Mouse (Mus musculus) adrenal gland, postnatal 10 days (tissue): Measurements from ENCODE around the gene Psmc3ip. TPM values are rescaled to one million over a fixed set of nuclear protein-coding genes. Genes with fewer than 3 reads are reported as not detected.

Experiments used
- DNase-seq: peaks from one replicate; pipeline ENCODE4 v3.0.0; 2021; ENCODE audit warnings: mixed read lengths
- total RNA-seq, 2 experiments: library from RNA; stranded (reverse); gene quantifications; 2 replicates each; pipeline ENCODE4 v1.2.3; 2021

Psmc3ip gene
- total RNA-seq, 2 experiments from 2014 or later: 6.6 to 7.1 TPM

DNA sequence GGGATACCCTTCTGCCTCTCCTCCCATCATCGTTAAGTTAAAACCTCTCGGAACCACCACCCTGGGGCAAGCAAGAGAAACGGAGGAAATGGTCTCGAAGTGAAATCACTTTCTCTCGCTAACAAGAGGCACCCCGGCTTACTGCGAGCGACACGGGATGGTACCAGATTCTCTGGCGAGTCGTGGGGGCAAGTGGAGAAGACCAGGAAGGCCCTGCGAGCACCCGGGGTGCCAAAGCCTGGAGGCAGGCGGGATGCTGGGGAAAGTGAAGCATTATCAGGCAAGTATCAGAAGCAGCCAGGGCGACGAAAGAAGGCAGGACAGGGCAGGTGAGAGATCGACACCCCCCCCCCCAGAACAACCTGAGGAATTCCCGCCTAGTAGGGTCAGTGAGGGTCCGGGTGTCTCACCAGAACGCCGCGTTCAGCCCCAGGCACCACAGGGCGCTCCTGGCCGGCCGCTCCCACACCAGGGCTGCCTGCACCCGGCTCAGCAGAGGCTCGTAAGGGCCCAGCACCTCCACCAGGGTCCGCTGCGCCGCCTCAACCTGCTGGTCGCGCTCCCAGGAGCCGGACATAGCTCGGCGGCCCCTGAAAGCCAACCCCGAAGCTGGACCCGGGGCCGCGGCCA is 24.0 kb upstream of the Psmc3ip start:
- DNase-seq: no peak

DNA sequence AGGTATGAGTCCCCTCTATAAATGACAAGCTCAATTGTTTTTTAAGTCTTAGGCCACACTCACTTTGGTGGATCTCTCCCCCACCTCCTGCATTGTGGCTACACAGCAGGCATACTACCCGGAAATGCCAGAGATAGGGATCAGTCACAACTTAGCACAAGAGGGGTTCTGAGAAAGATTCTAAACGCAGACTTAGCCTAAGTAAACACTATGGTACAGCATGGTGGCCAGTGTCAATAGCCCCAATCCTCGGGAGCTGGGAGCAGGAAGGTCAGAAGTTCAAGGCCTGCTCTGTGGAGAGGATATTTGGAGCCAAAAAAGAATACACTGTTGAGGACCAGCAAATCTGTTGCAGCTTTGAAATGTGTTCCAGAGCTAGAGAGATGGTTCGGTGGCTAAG is 22.9 kb upstream of the Psmc3ip start:
- no peak for DNase-seq

DNA sequence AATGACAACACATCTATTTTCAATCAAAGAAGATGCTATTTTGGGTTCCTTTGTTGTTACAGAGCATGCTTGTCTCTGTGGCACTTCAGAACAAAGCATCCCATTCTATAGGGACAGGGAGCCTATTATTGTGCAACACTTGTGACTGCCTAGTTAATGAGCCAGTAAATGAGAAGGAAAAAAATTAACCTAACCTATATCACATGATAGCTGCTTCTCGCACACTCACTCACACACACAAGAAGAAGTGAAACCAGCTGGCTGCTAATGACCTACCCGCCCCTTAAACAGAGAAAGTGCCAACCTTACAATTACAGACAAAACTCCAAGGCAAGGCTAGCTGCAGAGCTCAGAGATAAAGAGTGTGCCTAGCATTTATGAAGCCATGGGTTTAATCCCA is 20.3 kb upstream of the Psmc3ip start:
- no peak for DNase-seq

DNA sequence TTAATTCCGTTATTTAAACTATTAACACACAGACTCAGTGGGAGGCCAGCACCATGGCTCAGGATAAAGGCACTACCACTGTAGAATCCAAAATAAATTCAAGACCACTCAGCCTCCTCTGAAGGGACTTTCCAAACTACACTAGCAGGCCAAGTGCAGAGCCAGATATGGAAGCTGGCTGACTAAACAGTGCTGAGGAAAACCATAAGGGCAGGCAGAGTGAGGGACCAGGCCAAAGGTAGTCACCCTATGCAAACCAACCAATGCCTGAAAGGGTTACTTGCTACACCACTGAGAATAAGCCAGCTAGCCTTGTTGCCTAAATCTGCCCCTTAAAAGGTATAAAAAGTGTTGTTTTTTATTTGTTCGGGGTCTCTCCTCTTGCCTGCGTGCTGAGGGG is 16.9 kb upstream of the Psmc3ip start:
- DNase-seq: no peak

DNA sequence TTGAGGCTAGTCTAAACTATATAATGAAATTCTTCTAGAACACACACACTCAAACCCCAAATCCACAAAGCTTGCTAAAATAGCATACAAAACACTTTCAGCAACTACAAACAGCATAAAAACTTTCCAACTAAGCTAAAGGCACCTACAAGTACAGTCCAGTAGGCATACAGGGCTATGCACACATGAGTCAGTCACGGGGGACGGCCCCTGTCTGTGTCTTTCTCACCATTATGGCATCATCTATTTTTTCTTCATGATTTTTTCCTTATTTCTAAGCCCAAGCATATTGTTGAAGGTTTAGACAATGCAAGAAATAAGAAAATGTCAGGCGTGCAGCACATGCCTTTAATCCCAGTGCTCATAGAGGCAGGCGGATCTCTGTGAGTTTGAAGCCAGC is 15.9 kb upstream of the Psmc3ip start:
- DNase-seq: no peak

DNA sequence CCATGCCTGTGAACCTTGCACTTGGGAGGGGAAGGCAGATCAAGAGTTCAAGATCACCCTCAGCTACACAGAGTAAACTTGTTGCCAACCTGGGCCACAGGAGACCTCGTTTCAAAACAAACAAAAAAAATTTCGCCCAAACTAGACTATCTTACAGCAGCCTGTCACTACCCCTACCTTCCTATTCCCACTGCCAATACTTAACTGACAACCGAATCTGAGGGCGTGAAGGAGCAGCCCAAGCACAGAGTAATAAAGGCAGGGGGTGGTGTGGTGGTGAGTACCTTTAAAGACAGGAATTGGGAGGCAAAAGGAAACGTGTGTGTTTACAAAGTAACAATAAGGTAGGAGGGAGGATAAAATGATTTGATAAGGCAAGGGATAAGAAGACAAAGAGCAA is 15.5 kb upstream of the Psmc3ip start:
- no peak for DNase-seq

DNA sequence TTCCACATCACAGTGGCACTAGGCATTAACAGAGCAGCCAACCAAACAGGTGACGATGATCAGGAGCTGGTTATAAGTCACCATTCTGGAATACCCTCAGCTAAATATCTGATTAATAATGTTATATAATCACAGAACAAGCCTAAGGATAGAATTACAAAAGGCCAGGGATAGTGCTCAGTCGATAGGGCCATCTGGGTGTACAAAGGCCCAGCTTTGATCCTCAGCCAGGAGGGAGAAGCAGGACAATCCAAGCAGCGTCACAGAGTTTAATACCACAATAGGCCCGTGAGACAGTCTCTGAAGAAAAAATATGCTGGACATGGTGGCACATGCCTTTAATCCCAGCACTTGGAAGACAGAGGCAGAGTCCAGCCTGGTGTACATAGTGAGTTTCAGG is 14.1 kb upstream of the Psmc3ip start:
- no peak for DNase-seq

DNA sequence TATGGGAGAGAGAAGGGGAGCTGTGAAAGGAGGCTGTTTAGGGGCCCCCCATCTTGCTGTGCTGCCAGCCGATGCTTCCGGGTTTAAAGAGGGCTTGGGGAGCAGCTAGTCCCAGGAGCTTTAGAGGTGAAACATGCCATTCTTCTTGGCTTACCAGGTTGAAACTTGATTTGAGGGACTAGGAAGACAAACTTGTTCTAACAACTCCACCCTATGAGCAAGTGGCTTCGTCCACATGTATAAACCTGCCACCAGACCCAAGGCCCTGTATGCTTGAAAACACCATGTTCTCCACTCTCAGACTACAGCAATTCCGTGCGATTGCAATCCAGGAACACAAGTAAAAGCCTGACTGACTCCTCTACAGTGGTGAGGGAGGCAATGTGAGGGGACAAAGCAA is 7.8 kb upstream of the Psmc3ip start:
- no peak for DNase-seq

DNA sequence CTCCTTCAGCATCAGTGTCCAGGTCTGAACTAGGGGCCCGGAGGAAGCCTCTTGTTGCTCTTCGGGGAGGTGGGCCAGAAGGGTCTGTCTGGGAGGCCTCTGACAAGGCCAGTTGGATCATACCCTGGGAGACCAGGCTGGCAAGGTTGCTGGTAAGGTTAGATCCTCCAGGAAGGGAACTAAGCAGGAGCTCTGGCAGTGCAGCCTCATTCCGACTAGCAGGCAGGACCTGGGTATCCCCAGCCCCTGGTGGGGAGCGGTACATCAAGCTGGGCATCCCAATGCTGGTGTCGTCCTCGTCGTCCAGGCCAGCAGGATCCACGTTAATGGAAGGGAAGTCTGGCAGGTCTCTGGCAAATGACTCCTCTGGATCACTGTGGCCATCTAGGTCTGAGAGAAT is 3.0 kb upstream of the Psmc3ip start:
- DNase-seq: no peak

DNA sequence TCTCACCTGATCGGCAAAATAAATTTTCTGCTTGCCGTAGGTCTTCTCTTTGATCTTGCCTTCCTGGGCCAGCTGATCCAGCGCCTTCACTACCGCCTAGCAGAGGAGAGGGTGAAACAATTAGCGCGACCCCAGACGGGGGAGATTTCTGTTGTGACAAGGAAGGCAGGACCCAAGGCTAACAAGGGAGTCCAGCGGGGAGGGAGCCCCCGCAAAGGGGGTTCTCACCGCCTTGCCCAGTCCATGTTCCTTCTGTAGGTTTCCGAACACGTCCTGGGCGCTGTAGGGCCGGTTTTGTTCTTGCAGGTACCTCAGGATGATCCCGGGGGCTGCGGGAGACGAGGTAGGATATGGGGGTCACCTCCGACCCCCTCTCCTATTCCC is 314 bp downstream of the Psmc3ip start:
- DNase-seq: no peak

DNA sequence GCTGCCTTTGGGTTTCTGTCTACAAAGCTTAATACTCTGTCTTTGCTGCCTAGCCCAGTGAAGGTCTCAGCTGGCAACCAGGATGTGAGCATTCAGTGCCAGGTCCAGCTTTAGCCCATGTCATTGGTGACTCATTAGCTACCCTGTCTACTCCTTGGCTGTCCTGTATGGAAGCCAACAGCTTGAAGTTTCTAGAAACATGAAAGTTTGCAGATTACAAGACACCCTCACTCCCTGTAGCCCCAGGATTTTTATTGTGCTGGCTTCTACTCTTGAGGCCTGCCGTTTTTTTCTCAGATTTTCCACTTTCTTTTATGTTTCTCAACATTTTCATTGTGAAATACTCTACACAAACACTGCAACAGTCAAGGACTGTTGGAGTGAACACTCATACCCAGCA is 5.3 kb downstream of the Psmc3ip start:
- DNase-seq: no peak

DNA sequence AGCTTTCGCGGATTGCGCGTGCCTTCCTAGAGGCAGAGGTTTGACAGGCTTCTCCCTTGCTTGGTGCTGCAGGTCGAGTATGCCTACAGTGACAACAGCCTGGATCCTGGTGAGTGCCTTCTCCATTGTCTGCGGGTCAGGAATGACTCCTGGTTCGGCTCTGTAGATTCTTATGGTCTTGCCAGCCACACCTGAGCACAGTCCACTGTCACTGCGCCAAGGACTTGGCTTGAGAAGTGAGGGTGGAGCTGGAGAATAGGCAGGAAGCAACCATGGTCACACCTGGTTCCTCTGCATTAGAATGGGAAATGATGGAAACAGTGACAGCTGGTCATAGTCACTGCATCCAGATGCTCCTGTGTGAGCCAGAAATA is 7.6 kb downstream of the Psmc3ip start:
- DNase-seq: no peak

DNA sequence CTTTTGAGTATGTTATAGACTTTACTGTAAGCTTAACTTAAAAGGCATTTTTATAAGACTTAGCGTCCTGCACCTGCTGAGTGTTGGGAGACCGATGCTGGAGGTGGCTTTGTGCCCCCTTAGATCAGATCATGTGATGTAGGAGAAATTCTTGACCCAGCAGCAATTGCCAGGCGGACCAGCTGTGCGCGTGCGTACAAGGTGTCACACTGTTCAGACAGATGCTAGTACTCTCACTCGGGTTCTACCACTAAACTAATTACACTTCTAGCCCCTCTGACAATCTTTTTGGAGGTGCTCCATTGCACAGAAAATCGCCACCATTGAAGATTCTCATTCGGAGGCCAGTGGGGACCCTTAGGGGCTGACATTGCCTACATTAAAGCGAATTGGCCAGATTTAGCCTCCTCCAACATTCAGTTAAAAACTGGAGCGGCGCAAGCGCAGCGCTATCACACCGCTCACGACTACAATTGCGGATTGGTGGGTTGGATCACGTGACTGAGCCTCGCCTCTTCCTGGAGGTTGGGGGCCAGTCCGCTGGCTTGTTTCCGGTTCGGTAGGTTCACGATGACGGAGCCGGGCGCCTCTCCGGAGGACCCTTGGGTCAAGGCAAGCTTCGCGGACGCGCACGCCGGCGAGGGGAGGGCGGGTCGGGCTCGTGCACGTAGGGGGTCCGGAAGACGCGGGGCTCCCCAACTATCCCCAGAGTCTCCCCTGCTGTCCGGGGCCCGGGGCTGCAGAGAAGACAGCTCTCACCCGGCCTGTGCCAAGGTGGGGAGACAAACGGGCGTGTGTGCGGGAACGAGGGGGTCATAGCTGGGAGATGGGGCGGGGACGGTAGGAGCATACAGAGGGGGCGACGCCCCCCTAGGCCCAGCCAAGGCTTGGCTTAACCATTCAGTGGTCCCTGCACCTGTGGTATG is 8.2 kb downstream of the Psmc3ip start, which contains the start of gene Mlx:
Gene Mlx (plus strand): TSS at position 522 of the 926 bp plus-strand sequence.
- DNase-seq: peak; percentile 93

DNA sequence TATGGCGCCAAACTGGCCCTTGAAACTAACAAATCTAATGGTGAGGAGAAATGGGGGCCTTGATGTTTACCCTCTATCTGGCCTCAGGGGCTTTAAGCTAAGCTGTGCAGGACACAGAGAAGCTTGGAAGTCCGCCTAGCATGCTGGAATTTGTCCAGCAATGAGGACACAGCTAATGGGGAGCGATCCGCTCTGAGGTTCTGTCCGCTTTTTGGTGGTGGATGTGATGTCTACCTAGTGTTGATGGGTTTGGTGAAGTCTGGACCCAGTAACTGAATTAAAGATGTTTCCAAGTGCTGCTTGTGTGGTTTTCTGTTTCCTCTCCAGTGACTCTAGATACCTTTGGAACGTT is 8.9 kb downstream of the Psmc3ip start:
- DNase-seq: peak; percentile 50

DNA sequence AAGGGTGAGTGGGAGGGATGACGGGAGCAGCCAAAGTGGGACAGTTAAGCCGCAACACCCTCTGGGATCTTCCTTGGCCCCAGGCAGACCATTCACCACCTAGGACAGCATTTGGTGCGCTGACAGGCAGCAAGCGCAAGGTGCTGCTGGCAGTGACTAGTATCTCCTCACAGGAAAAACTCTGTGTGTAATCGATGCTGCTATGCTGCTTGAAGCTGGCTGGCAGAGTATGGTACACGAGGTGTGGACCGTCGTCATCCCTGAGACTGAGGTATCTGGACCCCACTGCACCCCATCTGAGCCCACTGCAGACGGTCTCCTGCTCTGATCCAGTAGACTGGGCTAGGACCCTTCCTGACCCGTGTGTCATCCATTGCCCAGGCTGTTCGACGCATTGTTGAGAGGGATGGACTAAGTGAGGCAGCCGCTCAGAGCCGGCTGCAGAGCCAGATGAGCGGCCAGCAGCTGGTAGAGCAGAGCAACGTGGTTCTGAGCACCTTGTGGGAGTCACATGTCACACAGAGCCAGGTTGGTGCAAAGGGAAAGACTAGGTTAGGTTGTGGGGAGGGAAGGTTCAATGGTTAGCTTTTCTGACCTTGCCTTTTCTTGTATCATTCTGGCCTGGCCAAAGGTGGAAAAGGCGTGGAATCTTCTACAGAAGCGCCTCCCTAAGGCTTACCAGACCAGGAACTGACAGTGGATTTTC is 9.5 kb downstream of the Psmc3ip start:
- no peak for DNase-seq

DNA sequence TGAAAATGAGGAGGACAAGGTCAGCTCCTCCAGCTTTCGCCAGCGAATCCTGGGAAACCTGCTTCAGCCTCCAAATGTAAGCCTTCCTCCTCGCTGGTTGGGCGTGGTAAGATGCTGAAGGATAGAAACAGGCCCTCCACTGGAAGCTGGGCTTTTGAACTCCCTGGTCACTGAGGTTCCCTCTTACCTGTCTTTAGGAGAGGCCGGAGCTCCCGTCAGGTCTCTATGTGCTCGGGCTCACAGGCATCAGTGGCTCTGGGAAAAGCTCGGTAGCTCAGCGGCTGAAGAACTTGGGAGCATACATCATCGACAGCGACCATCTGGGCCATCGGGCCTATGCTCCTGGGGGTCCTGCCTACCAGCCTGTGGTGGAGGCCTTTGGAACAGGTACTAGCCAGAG is 10.4 kb downstream of the Psmc3ip start:
- no peak for DNase-seq

DNA sequence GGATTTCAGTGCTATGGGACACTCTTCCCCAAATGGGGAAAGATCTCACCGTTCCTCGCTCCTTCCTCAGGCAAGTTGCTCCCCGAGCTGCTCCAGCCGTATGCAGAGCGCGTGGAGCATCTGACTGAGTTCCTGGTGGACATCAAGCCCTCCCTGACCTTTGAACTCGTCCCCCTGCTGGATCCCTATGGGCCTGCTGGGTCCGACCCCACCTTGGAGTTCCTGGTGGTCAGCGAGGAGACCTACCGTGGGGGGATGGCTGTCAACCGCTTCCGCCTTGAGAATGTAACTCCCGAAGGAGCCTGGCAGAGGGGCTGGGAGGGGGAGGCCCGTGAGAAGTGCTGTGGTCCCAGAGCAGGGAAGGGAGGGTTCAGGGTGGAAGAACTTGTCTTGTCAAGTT is 11.0 kb downstream of the Psmc3ip start:
- DNase-seq: no peak

DNA sequence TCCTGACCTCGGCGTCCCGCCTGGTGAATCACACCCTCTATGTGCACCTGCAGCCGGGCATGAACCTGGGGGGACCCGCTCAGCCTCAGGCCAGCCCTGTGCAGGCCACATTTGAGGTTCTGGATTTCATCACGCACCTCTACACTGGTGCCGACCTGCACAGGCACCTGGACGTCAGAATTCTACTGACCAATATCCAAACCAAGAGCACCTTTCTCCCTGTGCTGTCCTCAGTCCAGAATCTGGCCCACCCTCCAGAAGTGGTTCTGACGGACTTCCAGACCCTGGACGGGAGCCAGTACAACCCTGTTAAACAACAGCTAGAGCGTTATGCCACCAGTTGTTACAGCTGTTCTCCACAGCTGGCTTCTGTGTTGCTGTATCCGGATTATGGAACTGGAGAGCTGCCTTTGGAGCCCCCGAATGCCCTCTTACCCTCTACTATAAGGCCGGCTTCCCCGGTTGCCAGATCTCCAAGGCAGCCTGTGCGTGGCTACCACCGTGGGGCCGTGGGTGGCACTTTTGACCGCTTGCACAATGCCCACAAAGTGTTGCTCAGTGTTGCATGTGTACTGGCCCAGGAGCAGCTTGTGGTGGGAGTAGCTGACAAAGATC is 12.0 kb downstream of the Psmc3ip start:
- DNase-seq: peak; percentile 34

DNA sequence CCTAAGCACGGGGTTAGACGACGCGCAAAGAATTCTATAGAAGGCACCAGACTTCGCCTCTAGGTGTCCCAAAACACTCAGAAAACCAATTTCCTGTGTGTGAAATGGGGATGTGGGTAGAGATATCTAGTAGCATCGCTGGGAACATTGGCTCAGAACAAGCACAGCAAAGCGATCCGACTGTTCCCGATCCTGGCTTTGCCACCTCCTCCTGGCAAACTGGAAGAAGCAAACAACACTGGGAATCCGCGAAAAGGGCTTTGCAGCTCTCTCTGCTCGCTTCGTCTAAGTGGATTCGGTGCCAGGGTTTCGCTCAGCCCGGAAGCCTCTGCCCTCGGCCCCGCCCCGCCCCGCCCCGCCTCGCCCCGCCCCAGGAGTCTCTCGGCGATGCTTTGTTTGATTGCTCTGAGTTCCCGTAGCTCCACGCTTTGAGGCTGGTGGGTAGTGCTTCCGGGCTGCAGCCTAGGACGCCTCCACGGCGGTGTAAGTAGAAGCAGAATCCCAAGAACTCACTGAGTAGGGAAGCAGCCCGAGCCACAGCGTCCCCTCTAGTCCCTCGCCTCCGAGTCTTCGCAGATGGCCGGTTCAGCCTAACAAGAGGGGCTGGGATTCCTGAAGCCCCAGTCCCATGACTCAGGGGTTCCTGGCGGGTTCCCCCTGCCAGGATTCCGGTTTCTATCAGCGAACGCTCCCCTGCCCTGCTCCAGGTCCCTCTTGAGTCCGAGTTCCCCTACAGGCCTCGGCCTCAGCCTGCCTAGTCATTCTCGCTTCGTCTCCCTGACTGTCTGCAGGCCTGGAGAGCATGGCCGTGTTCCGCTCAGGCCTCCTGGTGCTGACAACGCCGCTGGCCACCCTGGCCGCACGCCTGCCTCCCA is 12.8 kb downstream of the Psmc3ip start, which contains the start of gene Coasy:
Gene Coasy (plus strand): TSS at position 358 of the 875 bp plus-strand sequence.
- DNase-seq: peak; percentile 90

DNA sequence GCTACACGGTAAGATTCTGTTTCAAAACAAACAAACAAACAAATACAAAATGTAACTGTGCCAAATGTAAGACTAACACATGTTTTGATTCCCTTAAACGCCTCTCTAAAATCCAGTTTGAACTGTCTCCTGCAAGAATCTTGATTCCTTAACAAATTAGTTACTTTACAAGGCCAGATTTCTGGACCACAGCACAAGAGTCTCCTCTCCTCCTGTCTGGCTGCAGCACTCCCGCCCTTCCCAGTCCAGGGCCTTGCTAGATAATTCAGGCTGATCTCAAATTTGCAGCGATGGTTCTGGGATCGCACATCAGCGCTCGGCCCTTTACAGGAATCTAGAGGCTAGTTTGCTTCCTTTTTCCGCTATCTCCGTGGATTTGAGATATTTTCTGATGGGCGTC is 13.6 kb downstream of the Psmc3ip start:
- DNase-seq: no peak

DNA sequence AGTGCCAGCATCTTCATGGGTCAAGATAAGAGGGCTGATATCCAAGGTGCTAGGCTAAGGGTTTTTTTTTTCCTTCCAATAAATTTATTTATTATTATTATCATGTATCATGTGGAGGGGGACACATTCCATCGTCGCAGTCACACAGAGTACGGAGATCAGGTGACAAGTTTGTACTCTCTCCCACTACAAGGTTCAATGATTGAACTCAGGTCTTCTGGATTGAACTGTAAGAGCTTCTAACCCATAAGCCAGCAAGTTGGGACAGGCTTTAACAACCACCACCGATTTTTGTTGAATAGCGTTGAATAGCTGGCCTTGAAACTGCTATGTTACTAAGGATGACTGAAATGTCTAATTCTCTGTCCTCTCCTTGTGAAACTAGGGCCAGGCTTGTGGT is 14.8 kb downstream of the Psmc3ip start:
- no peak for DNase-seq

DNA sequence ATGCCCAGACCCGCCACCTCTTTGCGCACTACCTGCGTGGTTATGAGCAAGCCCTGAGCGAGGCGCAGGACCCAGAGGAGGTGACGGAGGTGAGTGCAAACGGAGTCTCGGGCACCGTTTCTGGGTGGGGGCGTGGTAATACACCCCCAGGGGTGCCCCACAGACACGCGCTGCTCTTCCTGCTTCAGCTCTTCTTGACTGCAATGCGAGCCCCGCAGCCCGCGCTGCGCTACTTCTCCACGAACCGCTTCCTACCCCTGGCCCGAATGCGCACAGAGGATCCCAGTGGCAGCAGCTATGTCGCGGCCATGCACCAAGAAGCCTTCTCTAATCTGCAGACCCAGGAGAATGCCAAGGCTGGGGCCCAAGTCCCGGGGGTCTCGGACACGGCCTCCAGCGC is 15.5 kb downstream of the Psmc3ip start:
- DNase-seq: no peak
